Mouse (Mus musculus): ENCODE data around the gene Gm28374. TPM values are rescaled to one million over a fixed set of nuclear protein-coding genes. Genes with fewer than 3 reads are reported as not detected.

Gm28374 gene
- total RNA-seq (2023): not detected in 2 replicates

DNA sequence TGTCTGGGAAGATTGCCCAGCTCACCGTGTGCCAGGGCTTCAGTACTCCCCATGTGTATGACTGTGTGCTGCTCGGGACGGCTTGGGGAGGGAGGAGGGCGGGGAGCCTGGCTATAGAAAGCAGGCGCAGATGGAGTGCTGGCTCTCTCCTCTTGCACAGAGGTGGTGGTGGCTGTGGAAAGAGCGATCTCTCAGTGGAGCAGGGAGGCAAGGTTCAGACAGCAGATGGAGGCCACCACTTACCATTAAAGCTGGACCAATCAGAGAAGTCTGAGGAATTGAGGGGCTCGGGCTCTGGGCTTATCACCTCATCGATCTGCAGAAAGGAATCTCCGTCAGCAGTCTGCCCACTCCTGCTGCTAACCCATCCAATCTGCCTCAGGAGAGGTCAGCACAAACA lies at the start of gene Gm28374:
Gm28374 (minus strand) TSS at position 101 of the 400 bp plus-strand sequence.

DNA sequence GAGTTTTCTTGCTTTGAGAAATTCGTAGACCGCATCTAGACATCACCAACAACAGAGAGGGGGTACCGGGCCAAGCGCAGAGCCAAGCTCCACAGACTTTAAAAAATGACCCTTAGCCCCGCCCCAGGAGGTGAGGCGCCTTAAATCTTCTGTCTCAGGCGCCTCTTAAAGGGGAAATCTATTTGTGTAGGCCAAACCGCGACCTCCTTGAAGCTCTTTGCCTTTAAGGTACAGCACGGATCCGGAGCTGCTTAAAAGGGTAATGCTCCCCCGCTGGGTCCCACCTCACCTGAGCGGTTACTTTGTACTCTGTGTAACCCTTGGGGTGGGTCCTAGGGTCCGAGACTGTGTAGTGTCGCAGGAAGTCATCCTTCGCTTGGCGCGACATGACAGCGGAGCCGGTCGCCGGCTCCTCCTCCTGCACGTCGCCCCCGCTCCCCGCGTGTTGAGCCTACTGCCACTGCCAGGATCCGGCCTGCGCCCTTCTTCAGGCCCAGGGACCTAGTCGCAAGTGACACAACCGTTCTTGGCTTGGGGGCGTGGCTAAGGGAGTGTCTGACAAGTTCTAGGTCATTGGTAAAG lies 45.8 kb upstream of the Gm28374 start, which contains the start of gene Snx15:
Snx15 (minus strand) TSS at position 545 of the 582 bp plus-strand sequence.

GRCm38 (mm10) chr19:6117986-6118676 lies 36.1 kb upstream of the Gm28374 start, which contains the start of gene Sac3d1:
Gene Sac3d1, minus strand, starts transcription at chr19:6118650.

DNA sequence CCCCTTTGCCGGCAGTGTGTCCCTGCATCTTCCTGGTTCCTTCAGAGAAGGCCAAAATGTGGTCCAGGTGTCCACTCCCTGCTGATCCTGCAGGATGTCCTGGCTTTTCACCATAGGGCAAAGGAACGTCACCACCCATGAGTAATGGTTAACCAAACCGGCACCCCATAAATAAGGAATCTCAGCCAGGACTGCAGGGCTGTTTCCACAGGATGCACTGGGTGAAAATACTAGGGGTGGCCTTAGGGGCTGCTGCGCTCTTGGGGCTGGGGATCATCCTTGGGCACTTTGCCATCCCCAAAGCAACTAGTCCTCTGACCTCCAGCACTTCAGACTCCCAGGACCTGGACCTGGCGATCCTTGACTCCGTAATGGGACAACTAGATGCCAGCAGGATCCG lies 23.5 kb upstream of the Gm28374 start, which contains the start of gene Naaladl1:
Naaladl1 (plus strand) TSS at position 197 of the 400 bp plus-strand sequence.

GRCm38 (mm10) chr19:6094119-6094518 lies 12.1 kb upstream of the Gm28374 start, which contains the start of gene AC131692.1:
Gene AC131692.1, plus strand, starts transcription at chr19:6094419.

DNA sequence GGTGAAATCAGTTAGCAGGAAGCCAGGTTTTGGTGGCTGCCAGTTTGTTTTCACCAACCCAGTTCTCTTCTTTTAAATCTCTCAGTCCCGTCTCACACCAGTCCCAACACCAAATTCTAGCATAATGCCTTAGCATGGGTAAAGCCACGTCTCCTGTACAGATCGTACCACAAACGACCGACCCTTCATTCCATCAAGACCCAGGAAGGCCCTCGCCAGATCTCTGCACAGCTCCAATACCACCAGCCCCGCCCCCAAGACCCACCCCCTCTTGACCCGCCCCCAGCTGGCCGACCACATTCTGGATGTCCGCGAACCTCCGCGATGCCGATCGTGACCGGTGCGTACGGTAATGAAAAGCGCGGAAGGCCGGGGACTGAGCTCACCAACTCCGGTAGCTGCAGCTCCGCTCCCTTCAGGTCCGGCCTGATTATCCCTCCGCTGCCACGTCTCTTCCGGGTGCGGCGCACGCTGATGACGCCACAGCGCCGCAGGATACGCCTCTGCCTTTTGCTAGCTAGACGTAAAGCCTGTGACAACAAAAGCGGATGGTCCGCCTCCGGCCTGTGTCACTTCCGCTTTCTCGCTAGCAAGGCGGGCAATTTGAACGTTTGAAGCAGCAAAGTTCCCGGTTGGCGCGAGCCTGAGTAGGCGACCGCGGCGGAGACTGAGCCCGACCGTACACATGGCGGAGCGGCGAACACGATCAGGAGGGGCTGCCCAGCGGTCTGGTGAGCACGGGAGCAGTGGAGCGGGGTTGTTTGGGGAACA lies 2.6 kb upstream of the Gm28374 start, which contains the start of the genes Zfpl1 and Cdca5:
Zfpl1 (minus strand) TSS at position 479 of the 771 bp plus-strand sequence.
Cdca5 (plus strand) TSS at position 506 of the 771 bp plus-strand sequence.

GRCm38 (mm10) chr19:6079983-6080480 lies 2.0 kb downstream of the Gm28374 start, which contains the start of gene Tmem262:
Gene Tmem262, plus strand, starts transcription at chr19:6080033.

GRCm38 (mm10) chr19:6076564-6077393 lies 5.3 kb downstream of the Gm28374 start, which contains the start of gene Vps51:
Gene Vps51, minus strand, starts transcription at chr19:6077231.

DNA sequence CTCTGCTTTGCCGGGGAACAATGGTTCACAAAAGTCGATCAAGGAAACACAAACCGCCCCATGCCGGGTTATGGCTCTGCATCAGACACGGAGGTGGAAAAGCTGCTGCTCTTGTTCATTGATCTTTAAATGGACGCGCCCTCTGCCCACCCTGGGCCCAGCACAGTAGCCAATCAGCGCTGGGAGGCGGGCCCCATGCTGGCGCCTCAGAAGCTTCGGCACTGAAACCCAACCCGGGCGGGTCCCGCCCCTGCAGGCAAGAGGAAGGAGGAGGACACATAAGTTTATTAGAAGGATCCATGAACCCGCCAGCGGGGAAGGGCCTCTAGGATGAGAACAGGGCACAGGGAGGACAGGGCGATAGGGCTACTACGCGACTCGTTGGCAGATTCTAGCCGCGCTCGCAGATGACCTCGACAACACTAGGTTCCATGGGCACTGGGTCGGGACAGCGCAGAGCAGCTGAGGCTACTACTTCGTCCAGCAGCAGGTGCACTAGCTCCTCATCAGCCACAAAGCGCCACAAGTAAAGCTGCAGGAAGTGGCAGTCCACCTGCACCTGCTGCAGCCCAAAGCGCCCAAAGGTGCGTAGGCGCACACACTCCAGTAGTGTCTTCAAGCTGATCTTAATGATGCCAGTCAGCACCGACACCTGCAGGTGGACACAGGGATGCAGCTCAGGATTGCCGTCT lies 14.2 kb downstream of the Gm28374 start, which contains the start of gene Tm7sf2:
Tm7sf2 (minus strand) TSS at position 650 of the 692 bp plus-strand sequence.

GRCm38 (mm10) chr19:6061021-6061533 lies 21.0 kb downstream of the Gm28374 start, which contains the start of gene Znhit2:
Gene Znhit2, plus strand, starts transcription at chr19:6061192.

DNA sequence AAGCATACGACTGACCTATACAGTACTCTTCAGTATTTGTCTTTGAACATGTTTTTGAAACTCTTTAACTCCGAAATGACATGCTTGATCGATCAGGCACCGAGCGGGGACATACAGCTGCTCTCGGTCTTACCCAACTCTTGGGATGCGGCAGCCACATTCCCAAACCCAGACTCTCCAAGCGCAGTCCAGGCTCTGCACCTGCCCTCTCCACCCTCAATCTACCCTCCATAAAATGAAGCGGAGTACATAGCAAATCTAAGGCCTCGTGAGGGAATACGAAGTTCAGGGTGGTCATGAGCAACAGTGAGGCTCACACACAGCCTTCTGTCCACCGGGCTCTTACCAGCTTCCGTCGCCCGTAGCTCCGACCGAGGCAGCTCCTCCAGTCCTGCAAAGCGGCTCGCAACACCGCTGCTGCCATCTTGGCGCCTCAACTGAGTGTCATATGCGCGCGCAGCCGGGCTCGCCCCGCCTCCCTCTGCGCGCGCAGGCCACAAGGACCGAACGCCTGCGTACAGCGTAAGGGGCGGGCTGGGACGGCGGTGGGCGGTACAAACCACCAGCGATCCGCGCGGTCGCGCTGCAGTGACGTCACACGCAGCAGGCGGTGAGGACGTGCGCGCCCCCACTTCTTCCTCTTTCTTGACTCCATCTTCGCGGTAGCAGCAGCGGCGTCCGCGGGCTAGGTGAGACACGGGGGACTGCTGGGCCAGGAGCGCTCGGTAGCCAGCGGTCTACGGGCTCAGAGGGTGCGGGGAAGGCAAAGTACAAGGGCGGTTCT lies 24.6 kb downstream of the Gm28374 start, which contains the start of the genes Mrpl49 and Fau:
Mrpl49 (minus strand) TSS at position 473 of the 784 bp plus-strand sequence.
Fau (plus strand) TSS at position 532 of the 784 bp plus-strand sequence.

DNA sequence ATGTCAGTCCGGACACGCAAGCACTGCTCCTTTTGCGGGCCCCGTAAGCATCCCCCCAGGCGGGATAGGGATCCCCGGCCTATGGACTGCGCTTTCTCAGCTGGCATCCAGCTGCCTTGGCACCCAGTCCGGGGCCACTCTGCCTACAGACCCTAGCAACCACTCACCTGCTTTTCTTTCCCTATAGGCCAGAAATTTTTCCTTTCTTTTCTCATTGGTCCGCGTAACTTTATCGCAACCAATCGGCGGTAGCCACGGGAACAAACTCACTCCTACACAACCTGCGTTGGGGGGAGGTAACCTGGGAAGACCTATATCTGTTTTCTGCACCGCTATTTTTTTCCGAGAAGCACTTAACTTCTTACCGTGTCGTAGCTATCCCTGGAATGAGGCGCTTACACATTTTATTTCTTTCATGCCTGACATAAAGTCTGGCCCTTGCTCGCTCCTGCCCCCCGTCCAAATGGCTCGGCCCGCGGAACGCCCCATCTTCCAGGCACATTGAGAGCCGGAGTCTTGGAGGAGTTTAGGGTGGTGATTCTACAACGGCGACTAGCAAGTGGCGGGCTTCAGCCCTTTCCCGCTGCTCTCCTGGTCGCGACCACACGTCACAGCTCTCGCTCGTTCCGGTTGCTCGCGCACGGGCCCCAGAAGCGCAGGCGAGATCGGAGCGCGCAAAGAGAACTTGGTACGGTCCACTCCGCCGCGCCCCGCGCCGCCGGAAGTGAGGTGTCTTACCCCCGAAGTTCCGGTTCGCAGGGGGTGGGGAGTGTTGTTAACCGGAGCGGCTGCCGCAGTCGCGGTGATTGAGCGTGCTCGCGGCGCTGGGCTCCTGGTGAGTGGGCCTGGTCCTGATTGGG lies 35.5 kb downstream of the Gm28374 start, which contains the start of gene Syvn1:
Syvn1 (plus strand) TSS at position 283 of the 860 bp plus-strand sequence.

Other genes with a start within 250 kb of the Gm28374 start
- gene Frmd8, start 207.0 kb downstream of the Gm28374 start, total RNA-seq (2023): 53.4 and 72.9 TPM in 2 replicates
- 45.7 and 49.6 TPM in 2 replicates for gene Slc25a45, start 204.4 kb downstream of the Gm28374 start, total RNA-seq (2023)
- gene Tigd3, start 188.1 kb downstream of the Gm28374 start, total RNA-seq (2023): 1.3 and 3.5 TPM in 2 replicates
- 99.1 and 105 TPM in 2 replicates for gene Dpf2, start 169.2 kb downstream of the Gm28374 start, total RNA-seq (2023)
- gene Cdc42ep2, start 157.4 kb downstream of the Gm28374 start, total RNA-seq (2023): 8.3 and 10.1 TPM in 2 replicates
- gene Pola2, start 118.1 kb downstream of the Gm28374 start, total RNA-seq (2023): 24.1 and 28.7 TPM in 2 replicates
- 2.7 and 3.2 TPM in 2 replicates for gene Slc22a20, start 96.1 kb downstream of the Gm28374 start, total RNA-seq (2023)
- gene Capn1, start 66.4 kb downstream of the Gm28374 start, total RNA-seq (2023): 255 and 284 TPM in 2 replicates
- gene Syvn1, start 35.7 kb downstream of the Gm28374 start, total RNA-seq (2023): 59.6 and 66.3 TPM in 2 replicates
- 12.9 and 14.9 TPM in 2 replicates for gene Mrpl49, start 24.5 kb downstream of the Gm28374 start, total RNA-seq (2023)
- 1,270 and 1,374 TPM in 2 replicates for gene Fau, start 24.4 kb downstream of the Gm28374 start, total RNA-seq (2023)
- 7.4 and 16.4 TPM in 2 replicates for gene Znhit2, start 21.1 kb downstream of the Gm28374 start, total RNA-seq (2023)
- gene Tm7sf2, start 13.9 kb downstream of the Gm28374 start, total RNA-seq (2023): 5.3 and 7.3 TPM in 2 replicates
- gene Vps51, start 5.0 kb downstream of the Gm28374 start, total RNA-seq (2023): 64.1 and 87.5 TPM in 2 replicates
- not detected in 2 replicates for gene Tmem262, start 2.2 kb downstream of the Gm28374 start, total RNA-seq (2023)
- 43.5 and 45.7 TPM in 2 replicates for gene Zfpl1, start 2.7 kb upstream of the Gm28374 start, total RNA-seq (2023)
- gene Cdca5, start 2.7 kb upstream of the Gm28374 start, total RNA-seq (2023): 31.1 and 36.1 TPM in 2 replicates
- 1.8 and 2.3 TPM in 2 replicates for gene AC131692.1, start 12.2 kb upstream of the Gm28374 start, total RNA-seq (2023)
- gene Naaladl1, start 23.5 kb upstream of the Gm28374 start, total RNA-seq (2023): 0.25 and 0.66 TPM in 2 replicates
- gene Sac3d1, start 36.4 kb upstream of the Gm28374 start, total RNA-seq (2023): 3.4 and 3.6 TPM in 2 replicates
- gene Snx15, start 46.0 kb upstream of the Gm28374 start, total RNA-seq (2023): 14.9 and 15.0 TPM in 2 replicates
- not detected in 2 replicates for gene Batf2, start 58.7 kb upstream of the Gm28374 start, total RNA-seq (2023)
- 7.5 and 9.2 TPM in 2 replicates for gene Arl2, start 59.3 kb upstream of the Gm28374 start, total RNA-seq (2023)
- not detected in 2 replicates for gene Majin, start 102.1 kb upstream of the Gm28374 start, total RNA-seq (2023)
- not detected in 2 replicates for gene Gpha2, start 144.1 kb upstream of the Gm28374 start, total RNA-seq (2023)
- 10.7 and 12.1 TPM in 2 replicates for gene Ppp2r5b, start 153.6 kb upstream of the Gm28374 start, total RNA-seq (2023)
- 358 and 488 TPM in 2 replicates for gene Atg2a, start 159.4 kb upstream of the Gm28374 start, total RNA-seq (2023)
- 324 and 384 TPM in 2 replicates for gene Ehd1, start 194.5 kb upstream of the Gm28374 start, total RNA-seq (2023)
- gene Cdc42bpg, start 224.2 kb upstream of the Gm28374 start, total RNA-seq (2023): 13.6 and 16.9 TPM in 2 replicates

All from neutrophil, adult 65 days (primary cell).